Mouse (Mus musculus) thymus, postnatal 10 days (tissue): ENCODE measurements around the gene Rora.
A peak's percentile ranks its signal among the peaks of the same experiment; 100 is the strongest.

Experiments used
- DNase-seq, 2 experiments: peaks; one replicate each; pipeline ENCODE4 v3.0.0; 2021; ENCODE audit warnings: low spot score in 2 of 2

Gene Rora

GRCm38 (mm10) chr9:68884451-68885035 is 231.0 kb downstream of the Rora start:
- DNase-seq = peak; percentile 22 to 53

GRCm38 (mm10) chr9:68888670-68889069 is 235.1 kb downstream of the Rora start:
- DNase-seq = peak in 1 of 2 experiments; percentile 12

GRCm38 (mm10) chr9:68891431-68891830 is 237.8 kb downstream of the Rora start:
- DNase-seq = no peak

- DNase-seq = no peak
These were observed 238.8 kb downstream of the Rora start for GRCm38 (mm10) chr9:68892356-68892755.

- DNase-seq = no peak
These were observed 239.3 kb downstream of the Rora start for GRCm38 (mm10) chr9:68892859-68893258.

- DNase-seq = no peak
These were observed 244.7 kb downstream of the Rora start for GRCm38 (mm10) chr9:68898286-68898685.

- no peak for DNase-seq
These were observed 246.1 kb downstream of the Rora start for GRCm38 (mm10) chr9:68899525-68900222.

- DNase-seq = no peak
These were observed 252.8 kb downstream of the Rora start for GRCm38 (mm10) chr9:68906361-68906883.

GRCm38 (mm10) chr9:68912483-68913151 is 259.0 kb downstream of the Rora start:
- no peak for DNase-seq

GRCm38 (mm10) chr9:68913191-68913697 is 259.7 kb downstream of the Rora start:
- DNase-seq = no peak

GRCm38 (mm10) chr9:68914541-68915275 is 261.1 kb downstream of the Rora start:
- DNase-seq = no peak

- no peak for DNase-seq
These were observed 263.2 kb downstream of the Rora start for GRCm38 (mm10) chr9:68916741-68917140.

GRCm38 (mm10) chr9:68923128-68923601 is 269.6 kb downstream of the Rora start:
- no peak for DNase-seq

- no peak for DNase-seq
These were observed 272.8 kb downstream of the Rora start for GRCm38 (mm10) chr9:68926406-68926805.

- no peak for DNase-seq
These were observed 279.6 kb downstream of the Rora start for GRCm38 (mm10) chr9:68933159-68933558.

GRCm38 (mm10) chr9:68934238-68934637 is 280.7 kb downstream of the Rora start:
- DNase-seq = no peak

GRCm38 (mm10) chr9:68935611-68936010 is 282.0 kb downstream of the Rora start:
- DNase-seq = no peak

- no peak for DNase-seq
These were observed 287.5 kb downstream of the Rora start for GRCm38 (mm10) chr9:68941037-68941436.

GRCm38 (mm10) chr9:68942595-68943011 is 289.0 kb downstream of the Rora start:
- no peak for DNase-seq

- DNase-seq = no peak
These were observed 290.4 kb downstream of the Rora start for GRCm38 (mm10) chr9:68944026-68944425.

- DNase-seq = no peak
These were observed 294.1 kb downstream of the Rora start for GRCm38 (mm10) chr9:68947707-68948106.

GRCm38 (mm10) chr9:68948141-68948540 is 294.6 kb downstream of the Rora start:
- no peak for DNase-seq
